Mouse (Mus musculus) heart, embryonic 13.5 days (tissue): Measurements from ENCODE around the gene Oard1. TPM values are rescaled to one million over a fixed set of nuclear protein-coding genes. Genes with fewer than 3 reads are reported as not detected.
A peak's percentile ranks its signal among the peaks of the same experiment; 100 is the strongest.

Experiments
- ATAC-seq: fragments of 200-750 bp; cut with Nextera tagmentation; 2 replicates; pipeline ENCODE4 v1.8.0; 2017; ENCODE audit warnings: moderate TSS enrichment; ENCODE audit not compliant: insufficient number of reproducible peaks, low FRiP score, low TSS enrichment; ENCODE audit errors: extremely low read depth
- H3K27ac ChIP-seq: fragments of 300-500 bp; sonication (generic); replicated peaks from 2 replicates; pipeline ENCODE4 v1.5.1; 2015; ENCODE audit warnings: moderate library complexity, mild to moderate bottlenecking, inconsistent platforms
- H3K27me3 ChIP-seq: fragments of 300-500 bp; sonication (generic); replicated peaks from 2 replicates; pipeline ENCODE4 v1.6.1; 2015; ENCODE audit warnings: mild to moderate bottlenecking, inconsistent platforms
- H3K36me3 ChIP-seq: fragments of 300-500 bp; sonication (generic); 2 replicates; pipeline ENCODE4 v1.6.1; 2015; ENCODE audit warnings: mild to moderate bottlenecking, inconsistent platforms
- H3K4me1 ChIP-seq: fragments of 300-500 bp; sonication (generic); 2 replicates; pipeline ENCODE4 v1.6.1; 2015; ENCODE audit warnings: inconsistent platforms
- H3K4me2 ChIP-seq: fragments of 300-500 bp; sonication (generic); 2 replicates; pipeline ENCODE4 v1.6.1; 2015; ENCODE audit warnings: inconsistent platforms, mild to moderate bottlenecking, moderate library complexity
- H3K4me3 ChIP-seq: fragments of 300-500 bp; sonication (generic); 2 replicates; pipeline ENCODE4 v1.5.1; 2015; ENCODE audit warnings: moderate library complexity, mild to moderate bottlenecking, inconsistent platforms
- H3K9ac ChIP-seq: fragments of 300-500 bp; sonication (generic); 2 replicates; pipeline ENCODE4 v1.6.1; 2015; ENCODE audit warnings: inconsistent platforms, mild to moderate bottlenecking, moderate library complexity
- H3K9me3 ChIP-seq: fragments of 300-500 bp; sonication (generic); 2 replicates; pipeline ENCODE4 v1.6.1; 2016; ENCODE audit warnings: inconsistent platforms
- WGBS: fragments of 180-500 bp; shearing (Covaris S2); methylation state at CpG from one replicate; pipeline ENCODE4 v1.1.7; 2015; ENCODE audit warnings: mixed read lengths; 5-methylcytosine and 5-hydroxymethylcytosine counted together
- polyA plus RNA-seq: library from polyadenylated mRNA; unstranded; fragments of >200 nt; fragmentation: Nextera tagmentation; extraction: Ambion mirVana; gene quantifications from 2 replicates; pipeline ENCODE4 v1.2.1, GENCODE M21; 2015

Gene Oard1
- polyA plus RNA-seq, 1 experiment from 2014 or later, result 44.3 TPM

DNA sequence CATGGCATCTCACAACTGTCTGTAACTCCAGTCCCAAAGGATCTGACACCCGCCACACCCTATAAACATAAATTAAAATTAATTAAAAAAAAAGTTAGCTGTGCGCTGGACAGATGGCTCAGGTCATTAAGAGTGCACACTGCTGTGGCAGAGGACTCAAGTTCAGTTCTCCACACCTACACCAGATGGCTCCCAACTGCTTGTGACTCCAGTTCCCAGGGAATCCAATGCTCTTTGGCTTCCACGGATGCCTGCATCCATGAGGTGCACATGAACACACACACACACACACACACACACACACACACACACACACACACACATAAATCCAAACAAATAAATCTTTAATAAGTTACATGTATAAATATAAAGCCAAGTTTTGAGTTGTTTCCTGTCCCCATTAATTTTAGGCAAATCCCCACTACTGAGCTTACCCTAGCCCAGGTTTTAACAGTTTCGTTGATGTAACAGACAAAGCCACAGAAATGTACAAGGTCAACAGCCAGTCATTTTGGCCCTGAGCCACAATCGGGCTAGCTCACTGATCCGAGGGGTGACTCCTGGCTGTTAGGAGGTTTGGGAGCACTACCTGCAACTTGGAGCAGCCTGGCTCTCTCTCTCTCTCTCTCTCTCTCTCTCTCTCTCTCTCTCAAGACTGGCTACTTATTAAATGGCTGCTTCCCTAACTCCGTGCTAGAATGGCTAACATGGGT lies 33.1 kb downstream of the Oard1 start:
- no peak overlapping the region for H3K27ac ChIP-seq
- WGBS, result 68% methylated on average over 7 of the region's 7 CpGs
- no peak for ATAC-seq
- H3K27me3 ChIP-seq, result no peaks in the 10 kb centered on the region
- H3K4me2 ChIP-seq, result no peak overlapping the region
- 0 out of 2 replicates have a peak, but pooled peaks cover 2% of the 10 kb centered on the region for H3K9me3 ChIP-seq
- H3K9ac ChIP-seq, result no peak overlapping the region
- no peaks in the 10 kb centered on the region for H3K36me3 ChIP-seq
- no peak overlapping the region for H3K4me3 ChIP-seq
- peaks cover 3% of the 10 kb centered on the region for H3K4me1 ChIP-seq

DNA sequence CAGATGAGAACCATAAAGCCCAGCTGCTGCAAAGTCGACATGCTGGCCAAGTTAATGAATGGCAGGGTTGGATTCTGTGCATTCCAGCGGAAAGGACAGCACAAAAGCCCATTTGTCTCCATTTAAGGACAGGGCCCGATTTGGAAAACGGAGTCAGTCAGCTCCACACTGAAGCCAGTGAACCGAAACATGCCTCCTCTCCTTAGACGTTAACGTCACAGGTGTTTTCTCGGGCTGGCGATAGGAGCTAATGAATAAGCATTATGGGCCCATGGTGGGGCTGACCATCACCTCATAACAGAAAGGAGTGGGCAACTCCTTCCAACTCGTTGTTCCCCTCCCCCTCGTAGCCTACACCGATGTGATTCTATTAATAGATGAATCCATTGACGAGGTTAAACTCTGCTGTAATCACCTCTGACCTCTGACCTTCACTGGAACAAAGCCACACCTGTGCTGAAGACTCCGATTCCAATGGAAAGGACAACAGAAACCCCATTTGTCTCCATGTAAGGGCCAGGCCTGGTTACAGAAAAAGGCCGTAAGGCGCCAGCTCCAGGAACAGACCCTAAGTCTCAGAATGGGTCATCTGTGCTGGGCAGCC lies 33.8 kb downstream of the Oard1 start:
- H3K27ac ChIP-seq, result no peak overlapping the region
- no peaks in the 10 kb centered on the region for H3K27me3 ChIP-seq
- 0 out of 2 replicates have a peak, but pooled peaks cover 2% of the 10 kb centered on the region for H3K9me3 ChIP-seq
- no peak for ATAC-seq
- no peak overlapping the region for H3K4me3 ChIP-seq
- H3K4me2 ChIP-seq, result no peak overlapping the region
- no peaks in the 10 kb centered on the region for H3K36me3 ChIP-seq
- H3K4me1 ChIP-seq, result peaks cover 5% of the 10 kb centered on the region; the same call in 1 of the 2 replicates
- H3K9ac ChIP-seq, result no peak overlapping the region
- WGBS, result 74% methylated on average over 16 of the region's 16 CpGs

DNA sequence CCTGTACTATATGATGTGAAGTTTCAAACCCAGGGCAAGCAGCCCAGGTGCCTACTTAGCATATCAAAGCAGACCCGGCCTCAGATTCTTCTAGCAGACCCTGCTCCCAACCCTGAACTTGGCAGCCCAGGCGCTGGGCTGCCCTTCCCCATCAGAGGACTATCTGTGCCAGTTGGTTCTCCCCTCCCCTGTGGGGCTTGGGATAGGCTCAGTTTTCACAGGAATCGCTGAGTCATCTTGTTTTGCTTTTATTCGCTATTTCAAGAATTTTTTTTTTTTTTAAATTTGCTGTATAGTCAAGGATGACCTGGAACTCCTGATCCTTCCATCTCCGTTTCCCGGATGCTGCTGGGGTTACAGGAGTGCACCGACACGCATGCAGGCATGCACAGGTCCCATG lies 37.9 kb downstream of the Oard1 start:
- no peaks in the 10 kb centered on the region for H3K27me3 ChIP-seq
- H3K9ac ChIP-seq, result no peak overlapping the region
- H3K4me2 ChIP-seq, result no peak overlapping the region
- ATAC-seq, result no peak
- H3K36me3 ChIP-seq, result no peaks in the 10 kb centered on the region
- no peak overlapping the region for H3K4me3 ChIP-seq
- H3K4me1 ChIP-seq, result peaks cover 14% of the 10 kb centered on the region
- H3K27ac ChIP-seq, result no peak overlapping the region
- 69% methylated on average over 8 of the region's 8 CpGs for WGBS
- H3K9me3 ChIP-seq, result no peaks in the 10 kb centered on the region

DNA sequence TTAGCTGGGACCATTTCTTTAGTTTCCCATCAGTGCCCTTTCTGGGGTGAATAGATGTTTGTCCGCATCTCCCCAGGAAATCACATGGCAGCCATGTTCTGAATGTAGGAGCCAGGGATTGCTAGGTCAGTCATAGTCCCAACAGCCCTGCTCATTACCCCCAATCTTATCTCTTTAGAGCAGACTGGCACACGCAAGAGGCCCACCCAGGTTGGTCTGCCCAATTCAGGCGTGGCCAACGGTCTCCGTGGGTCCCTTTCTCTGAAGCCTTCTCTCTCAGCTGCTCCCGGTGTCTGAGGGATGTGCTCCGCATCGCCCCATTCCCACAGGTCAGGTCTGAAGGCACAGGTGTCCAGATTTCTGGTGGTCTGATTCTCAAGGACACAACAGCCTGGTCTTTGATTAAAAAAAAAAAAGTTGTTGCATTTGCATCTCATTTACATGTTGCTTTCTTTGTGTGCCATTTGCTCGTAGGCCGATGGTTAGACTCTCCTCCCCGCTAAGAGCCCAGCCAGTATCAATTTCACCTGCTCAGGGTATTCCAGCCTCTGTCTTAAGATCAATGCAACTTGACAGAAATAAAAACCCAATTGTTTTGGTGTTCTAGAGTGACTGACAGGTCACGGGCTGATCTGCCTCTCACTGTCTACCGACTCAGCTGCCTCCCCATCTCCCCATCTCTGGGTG lies 41.0 kb downstream of the Oard1 start:
- WGBS, result 79% methylated on average over 13 of the region's 13 CpGs
- peaks cover 14% of the 10 kb centered on the region for H3K4me1 ChIP-seq
- no peaks in the 10 kb centered on the region for H3K27me3 ChIP-seq
- ATAC-seq, result peak; percentile 55; the same call in 1 of the 2 replicates
- H3K9ac ChIP-seq, result no peak overlapping the region
- peak overlapping the region; percentile 35; the same call in 1 of the 2 replicates for H3K4me2 ChIP-seq
- no peaks in the 10 kb centered on the region for H3K9me3 ChIP-seq
- H3K27ac ChIP-seq, result no peak overlapping the region
- H3K36me3 ChIP-seq, result no peaks in the 10 kb centered on the region
- H3K4me3 ChIP-seq, result 0 out of 2 replicates have a peak overlapping the region, but pooled peaks have one; percentile 15

DNA sequence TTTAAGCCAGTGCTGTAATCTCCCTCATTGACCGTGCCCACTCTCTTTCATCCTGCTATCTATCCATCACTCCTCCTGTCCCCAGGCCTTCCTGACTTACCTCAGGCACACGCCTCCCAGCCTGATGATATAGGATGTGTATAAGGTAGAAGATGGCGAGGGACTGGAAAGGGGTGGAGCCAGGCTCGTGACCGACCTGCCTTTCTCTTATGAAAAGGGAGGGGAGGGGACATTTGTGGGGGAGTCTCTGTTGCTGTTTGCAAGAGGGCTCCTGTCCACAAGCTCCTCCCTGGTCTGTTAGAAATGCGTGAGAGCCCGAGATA lies 41.5 kb downstream of the Oard1 start, which contains the start of gene Tspo2:
Gene Tspo2 (minus strand): TSS at position 170 of the 323 bp plus-strand sequence.
- Histone ChIP-seq H3K9ac (no peak within 1 kb of the TSS), H3K4me1 (peaks cover 14% of the 10 kb centered on the region), H3K27me3 (no peaks in the 10 kb centered on the region), H3K36me3 (no peaks in the 10 kb centered on the region), H3K4me3 (0 out of 2 replicates have a peak within 1 kb of the TSS, but pooled peaks have one; percentile 15), H3K27ac (no peak within 1 kb of the TSS), H3K4me2 (peak within 1 kb of the TSS; percentile 35; the same call in 1 of the 2 replicates), H3K9me3 (no peaks in the 10 kb centered on the region)
- ATAC-seq, result no peak
- 62% methylated on average over 7 of the region's 7 CpGs for WGBS

DNA sequence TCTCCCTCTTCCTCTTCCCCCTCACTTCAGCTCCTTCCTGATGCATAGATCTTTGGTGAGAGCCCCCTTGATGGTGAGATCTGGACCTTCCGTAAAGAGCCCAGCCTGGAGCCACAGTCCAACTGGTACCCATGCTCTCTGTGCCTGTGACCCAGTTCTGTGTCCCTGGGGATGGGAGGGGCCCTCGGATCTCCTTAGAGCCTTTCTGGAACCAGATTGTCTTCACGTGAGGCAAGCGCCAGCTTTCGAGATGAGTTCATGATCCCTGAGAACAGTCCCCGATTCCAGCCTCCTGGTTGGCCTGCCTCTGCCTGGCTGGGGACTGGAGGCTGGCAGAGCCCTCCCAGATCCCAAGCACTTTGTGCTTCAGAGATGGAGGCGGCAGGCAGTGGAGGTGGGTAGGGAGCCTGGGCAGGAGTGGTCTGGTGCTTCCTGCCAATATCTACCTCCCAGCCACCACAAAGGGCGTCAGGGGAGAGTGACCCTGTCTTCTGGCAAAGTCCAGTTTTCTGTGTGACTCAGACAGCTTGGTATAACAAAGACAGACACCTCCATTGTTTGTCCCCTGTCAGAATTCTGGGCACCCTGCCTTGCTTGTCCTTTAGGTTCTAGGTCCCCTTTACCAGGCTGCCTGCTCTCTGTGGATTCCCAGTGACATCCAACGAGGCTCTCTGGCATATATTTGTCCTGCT lies 42.1 kb downstream of the Oard1 start:
- H3K36me3 ChIP-seq, result no peaks in the 10 kb centered on the region
- H3K4me3 ChIP-seq, result no peak overlapping the region
- no peaks in the 10 kb centered on the region for H3K27me3 ChIP-seq
- 64% methylated on average over 9 of the region's 9 CpGs for WGBS
- no peak overlapping the region for H3K27ac ChIP-seq
- H3K9me3 ChIP-seq, result no peaks in the 10 kb centered on the region
- no peak overlapping the region for H3K9ac ChIP-seq
- peak overlapping the region; percentile 35; the same call in 1 of the 2 replicates for H3K4me2 ChIP-seq
- peaks cover 14% of the 10 kb centered on the region for H3K4me1 ChIP-seq
- no peak for ATAC-seq

DNA sequence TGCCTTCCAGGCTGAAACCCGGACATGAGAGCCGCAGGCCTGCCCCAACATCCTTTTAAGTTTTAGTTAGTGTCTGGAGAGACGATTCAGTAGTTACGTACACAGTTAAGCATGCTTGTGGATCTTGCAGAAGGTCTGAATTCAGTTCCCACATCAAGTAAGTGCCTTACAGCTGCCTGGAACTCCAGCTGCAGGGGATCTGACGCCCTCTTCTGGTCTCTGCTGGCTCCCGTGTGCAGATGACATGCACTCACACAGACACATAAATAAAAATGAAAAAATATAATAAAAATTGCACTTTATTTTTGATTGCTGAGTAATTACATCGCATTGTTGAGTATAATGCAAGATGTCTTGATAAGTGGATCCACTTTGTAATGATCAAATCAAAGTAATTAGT lies 43.7 kb downstream of the Oard1 start:
- no peak for ATAC-seq
- no peak overlapping the region for H3K4me3 ChIP-seq

DNA sequence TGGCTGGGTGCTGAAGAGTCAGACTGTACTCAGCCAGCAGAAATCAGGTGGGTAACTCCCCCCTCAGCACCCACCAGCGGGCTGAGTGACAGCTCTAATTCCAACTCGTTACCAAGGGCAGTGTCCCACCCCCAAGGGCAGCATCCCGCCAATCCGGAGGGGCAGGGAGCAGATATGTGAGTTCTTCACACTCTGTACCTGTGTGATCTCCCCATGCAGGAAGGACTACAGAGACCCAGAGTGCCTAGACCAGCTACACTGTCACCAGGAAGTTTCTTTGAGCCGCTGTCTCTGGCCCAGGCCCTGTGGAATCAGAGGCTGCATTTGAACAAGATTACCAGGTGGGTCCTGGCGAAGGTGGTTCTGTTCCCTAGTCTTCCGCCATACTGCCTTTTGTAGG lies 44.4 kb downstream of the Oard1 start:
- WGBS, result 39% methylated on average over 7 of the region's 7 CpGs
- Histone ChIP-seq H3K4me3 (peak overlapping the region; percentile 20), H3K9ac (peak overlapping the region; percentile 19; the same call in 1 of the 2 replicates), H3K27me3 (no peaks in the 10 kb centered on the region), H3K9me3 (no peaks in the 10 kb centered on the region), H3K4me2 (peak overlapping the region; percentile 47), H3K4me1 (peaks cover 9% of the 10 kb centered on the region), H3K27ac (no peak overlapping the region), H3K36me3 (no peaks in the 10 kb centered on the region)
- no peak for ATAC-seq

More for the DNA sequence above, 43.7 kb downstream of the Oard1 start:
- H3K36me3 ChIP-seq, result no peaks in the 10 kb centered on the region
- WGBS, result 69% methylated on average over 7 of the region's 7 CpGs
- peaks cover 9% of the 10 kb centered on the region for H3K4me1 ChIP-seq
- H3K27ac ChIP-seq, result no peak overlapping the region
- H3K27me3 ChIP-seq, result no peaks in the 10 kb centered on the region
- H3K9me3 ChIP-seq, result no peaks in the 10 kb centered on the region
- no peak overlapping the region for H3K9ac ChIP-seq
- no peak overlapping the region for H3K4me2 ChIP-seq

DNA sequence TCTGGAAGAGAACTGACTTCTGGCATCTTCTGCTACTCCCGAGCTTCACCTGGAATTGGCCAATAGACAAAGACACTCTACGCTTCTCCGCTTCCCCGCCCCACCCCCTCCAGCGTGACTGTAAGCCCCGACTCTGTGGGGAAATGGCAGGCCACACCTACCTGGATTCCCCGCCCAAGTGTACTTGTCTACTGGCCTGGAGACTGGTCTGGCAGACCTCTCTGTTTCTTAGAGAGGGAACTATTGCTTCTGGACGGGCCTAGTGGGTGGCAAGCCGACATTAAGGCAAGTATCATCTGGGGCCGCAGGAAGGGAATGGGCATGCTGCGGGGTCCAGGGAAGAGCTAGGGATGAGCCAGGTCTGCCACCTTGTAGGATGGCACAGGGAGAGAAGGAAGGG lies 44.9 kb downstream of the Oard1 start, which contains the start of gene Unc5cl:
Gene Unc5cl (plus strand): TSS at position 214 of the 400 bp plus-strand sequence.
- ATAC-seq, result no peak
- no peaks in the 10 kb centered on the region for H3K36me3 ChIP-seq
- 53% methylated on average over 11 of the region's 11 CpGs for WGBS
- no peaks in the 10 kb centered on the region for H3K9me3 ChIP-seq
- H3K4me2 ChIP-seq, result peak within 1 kb of the TSS; percentile 47
- no peaks in the 10 kb centered on the region for H3K27me3 ChIP-seq
- H3K4me1 ChIP-seq, result peaks cover 9% of the 10 kb centered on the region
- H3K27ac ChIP-seq, result no peak within 1 kb of the TSS
- peak within 1 kb of the TSS; percentile 20 for H3K4me3 ChIP-seq
- peak within 1 kb of the TSS; percentile 19 for H3K9ac ChIP-seq

DNA sequence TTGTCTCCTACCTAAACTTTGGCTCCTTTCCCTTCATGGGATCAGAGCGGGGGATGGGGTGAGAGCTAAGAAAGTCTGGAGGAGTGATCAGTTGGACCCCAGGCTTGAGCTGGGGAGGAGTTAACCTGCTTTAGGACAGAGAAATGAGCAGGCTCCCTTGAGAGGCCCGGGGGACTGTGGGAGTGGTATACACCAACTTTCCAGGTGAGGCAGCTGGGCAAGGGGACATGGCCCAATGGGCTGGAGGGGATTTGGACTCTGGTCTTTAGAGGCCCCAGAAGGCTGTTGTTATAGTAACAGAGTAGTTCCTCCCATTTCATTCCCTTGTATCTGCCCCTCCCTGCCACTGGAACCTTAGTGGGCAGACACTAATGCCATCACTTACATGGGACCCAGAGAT lies 46.1 kb downstream of the Oard1 start:
- H3K9me3 ChIP-seq, result no peaks in the 10 kb centered on the region
- no peak overlapping the region for H3K4me3 ChIP-seq
- H3K36me3 ChIP-seq, result no peaks in the 10 kb centered on the region
- no peaks in the 10 kb centered on the region for H3K27me3 ChIP-seq
- no peak overlapping the region for H3K4me2 ChIP-seq
- no peak for ATAC-seq
- H3K9ac ChIP-seq, result no peak overlapping the region
- no peak overlapping the region for H3K27ac ChIP-seq
- H3K4me1 ChIP-seq, result peaks cover 9% of the 10 kb centered on the region
- 74% methylated on average over 2 of the region's 2 CpGs for WGBS
